Mouse (Mus musculus) heart, adult 2 months (tissue): ENCODE results near the gene Daam2.

Source experiments
- CTCF ChIP-seq: fragments of 200-600 bp; IDR thresholded peaks from 2 replicates; pipeline ENCODE4 v1.8.1; 2022; ENCODE audit warnings: antibody characterized with exemption, mild to moderate bottlenecking, moderate library complexity
- POLR2A ChIP-seq: fragments of 200-500 bp; IDR thresholded peaks from 2 replicates; pipeline ENCODE4 v1.6.1; 2011; ENCODE audit warnings: mild to moderate bottlenecking, low read depth, low read length, control low read depth; ENCODE audit not compliant: insufficient read depth

GRCm38 (mm10) chr17:49499635-49500034 is 64.5 kb downstream of the Daam2 start:
- TF ChIP-seq POLR2A (no peak), CTCF (no peak)
